Mouse (Mus musculus) skeletal muscle tissue, adult 2 months (tissue): Measurements from ENCODE around the gene Lctl.
"Not testable (repeated sequence)": the region's sequence is repeated elsewhere in the genome, so short reads cannot be mapped to it uniquely, and the experiment has no call there.

Experiments
- DNase-seq: peaks from one replicate; pipeline ENCODE4 v3.0.0-alpha.2; 2012; ENCODE audit warnings: low read depth, low spot score

Lctl gene

GRCm38 (mm10) chr9:64119898-64120297 lies 3.0 kb downstream of the Lctl start:
- peak; percentile 55 for DNase-seq

- DNase-seq = peak; percentile 19
Observed at GRCm38 (mm10) chr9:64120584-64121277, 3.8 kb downstream of the Lctl start.

GRCm38 (mm10) chr9:64122601-64123000 lies 5.7 kb downstream of the Lctl start:
- no peak for DNase-seq

- DNase-seq = not testable (repeated sequence)
Observed at GRCm38 (mm10) chr9:64124846-64125245, 7.9 kb downstream of the Lctl start.

GRCm38 (mm10) chr9:64125307-64125706 lies 8.4 kb downstream of the Lctl start:
- DNase-seq = peak; percentile 59

GRCm38 (mm10) chr9:64126121-64126520 lies 9.2 kb downstream of the Lctl start:
- no peak for DNase-seq

GRCm38 (mm10) chr9:64131623-64132022 lies 14.7 kb downstream of the Lctl start:
- no peak for DNase-seq

GRCm38 (mm10) chr9:64138896-64139295 lies 21.9 kb downstream of the Lctl start:
- DNase-seq = not testable (repeated sequence)

GRCm38 (mm10) chr9:64139879-64140278 lies 22.9 kb downstream of the Lctl start:
- no peak for DNase-seq

- no peak for DNase-seq
Observed at GRCm38 (mm10) chr9:64156641-64157040, 39.7 kb downstream of the Lctl start.

- no peak for DNase-seq
Observed at GRCm38 (mm10) chr9:64160471-64160870, 43.5 kb downstream of the Lctl start.

- DNase-seq = not testable (repeated sequence)
Observed at GRCm38 (mm10) chr9:64169967-64170366, 53.0 kb downstream of the Lctl start.

GRCm38 (mm10) chr9:64172145-64172815 lies 55.3 kb downstream of the Lctl start:
- DNase-seq = peak; percentile 7

GRCm38 (mm10) chr9:64172816-64173665 lies 56.1 kb downstream of the Lctl start, which contains the start of the genes Zwilch and Rpl4:
TSS of gene Zwilch (minus strand) at chr9:64173104.
TSS of gene Rpl4 (plus strand) at chr9:64173375.
- DNase-seq = peak; percentile 79

- DNase-seq = no peak
Observed at GRCm38 (mm10) chr9:64173666-64174220, 56.8 kb downstream of the Lctl start.

- no peak for DNase-seq
Observed at GRCm38 (mm10) chr9:64174341-64174740, 57.4 kb downstream of the Lctl start.

- no peak for DNase-seq
Observed at GRCm38 (mm10) chr9:64174766-64175165, 57.8 kb downstream of the Lctl start.

- no peak for DNase-seq
Observed at GRCm38 (mm10) chr9:64175378-64175777, 58.4 kb downstream of the Lctl start.

- no peak for DNase-seq
Observed at GRCm38 (mm10) chr9:64178610-64178973, 61.6 kb downstream of the Lctl start.

- peak; percentile 92 for DNase-seq
Observed at GRCm38 (mm10) chr9:64178974-64179646, 62.2 kb downstream of the Lctl start, which contains the start of gene Snapc5. TSS of gene Snapc5 (plus strand) at chr9:64179274.

GRCm38 (mm10) chr9:64183295-64183694 lies 66.3 kb downstream of the Lctl start:
- DNase-seq = not testable (repeated sequence)
